Mouse (Mus musculus) liver, adult 2 months (tissue): Measurements from ENCODE around the gene Farsb.

Source experiments
- CTCF ChIP-seq: fragments of 200-500 bp; IDR thresholded peaks from 2 replicates; pipeline ENCODE4 v1.5.1; 2011; ENCODE audit warnings: low read depth, low read length, control low read depth
- POLR2A ChIP-seq: fragments of 200-500 bp; IDR thresholded peaks from 2 replicates; pipeline ENCODE4 v1.6.1; 2011; ENCODE audit warnings: low read length, control low read depth; ENCODE audit not compliant: insufficient read depth; ENCODE audit errors: extremely low read depth

DNA sequence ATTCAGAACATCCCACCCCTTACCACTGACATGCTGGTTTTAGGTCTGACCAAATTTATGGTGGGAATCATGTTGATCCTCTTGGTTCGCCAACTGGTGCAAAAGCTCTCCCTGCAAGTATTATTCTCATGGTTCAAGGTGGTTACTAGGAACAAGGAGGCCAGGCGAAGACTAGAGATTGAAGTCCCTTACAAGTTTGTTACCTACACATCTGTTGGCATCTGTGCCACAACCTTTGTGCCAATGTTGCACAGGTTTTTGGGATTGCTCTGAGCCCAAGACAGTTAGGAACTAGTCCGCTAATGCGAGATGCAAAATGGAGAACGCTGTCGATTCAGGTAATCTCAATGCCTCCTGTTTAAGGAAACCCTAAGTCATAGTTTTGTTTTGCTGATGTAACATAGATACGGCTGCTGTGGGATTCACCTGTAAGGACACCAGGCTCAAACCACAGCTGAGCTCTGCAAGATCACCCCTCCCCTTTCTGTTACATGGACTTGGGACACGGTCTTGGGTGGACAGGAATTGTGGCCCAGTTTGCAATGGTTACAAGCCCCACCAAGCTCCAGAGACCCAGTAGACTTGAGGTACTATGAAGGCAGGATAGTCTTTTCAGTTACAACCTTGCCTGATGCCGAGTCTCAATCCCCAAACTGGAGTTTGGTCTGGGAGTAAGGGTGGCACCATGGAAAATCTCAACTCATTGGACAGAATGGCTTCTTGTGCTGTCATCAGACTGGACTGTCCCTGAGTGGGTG lies 71.4 kb downstream of the Farsb start:
- TF ChIP-seq CTCF (no peak), POLR2A (no peak)
